Mouse (Mus musculus) MEL (cell line): Measurements from ENCODE around the gene Cysrt1. TPM values are rescaled to one million over a fixed set of nuclear protein-coding genes. Genes with fewer than 3 reads are reported as not detected.

Source experiments
- DNase-seq: peaks from one replicate; pipeline ENCODE4 v3.0.0; 2011; ENCODE audit warnings: low read depth, low spot score
- H3K27ac ChIP-seq: 2 replicates; pipeline ENCODE4 v1.5.1; 2012; ENCODE audit warnings: low read depth, mild to moderate bottlenecking, control low read depth, low read length, moderate library complexity; ENCODE audit not compliant: control insufficient read depth
- H3K27me3 ChIP-seq, 2 experiments: fragments of 150-350 bp in 1 of 2; sonication (generic) in 1 of 2; 2 replicates each; pipeline ENCODE4 v1.6.1; 2012; ENCODE audit warnings: low read length in 2 of 2, mild to moderate bottlenecking in 2 of 2, improper control_type of control experiment in 1 of 2, moderate library complexity in 1 of 2; ENCODE audit not compliant: insufficient read depth in 2 of 2, control insufficient read depth in 1 of 2
- H3K36me3 ChIP-seq, 2 experiments: 2 replicates each; pipeline ENCODE4 v1.6.1; 2012 to 2014; ENCODE audit warnings: low read length in 2 of 2, improper control_type of control experiment in 1 of 2, inconsistent platforms in 1 of 2, mild to moderate bottlenecking in 1 of 2; ENCODE audit not compliant: insufficient read depth in 2 of 2, control insufficient read depth in 1 of 2
- H3K4me1 ChIP-seq, 2 experiments: fragments of 150-350 bp in 1 of 2; sonication (generic) in 1 of 2; 2 replicates each; pipeline ENCODE4 v1.6.1; 2012; ENCODE audit warnings: low read length in 2 of 2, improper control_type of control experiment in 1 of 2, mild to moderate bottlenecking in 1 of 2; ENCODE audit not compliant: insufficient read depth in 2 of 2, control insufficient read depth in 1 of 2
- H3K4me3 ChIP-seq, 2 experiments: fragments of 150-350 bp in 1 of 2; sonication (generic) in 1 of 2; 2 replicates each; pipeline ENCODE4 v1.5.1; 2012; ENCODE audit warnings: low read depth in 2 of 2, low read length in 2 of 2, mild to moderate bottlenecking in 2 of 2, moderate library complexity in 2 of 2, control low read depth in 1 of 2, improper control_type of control experiment in 1 of 2; ENCODE audit not compliant: control insufficient read depth in 1 of 2, insufficient read depth in 1 of 2
- H3K79me2 ChIP-seq: 2 replicates; pipeline ENCODE4 v1.6.1; 2012; ENCODE audit warnings: mild to moderate bottlenecking, low read length, moderate library complexity; ENCODE audit not compliant: control insufficient read depth, poor library complexity, insufficient read depth
- H3K9ac ChIP-seq: 2 replicates; pipeline ENCODE4 v1.6.1; 2012; ENCODE audit warnings: low read depth, mild to moderate bottlenecking, control low read depth, low read length, moderate library complexity; ENCODE audit not compliant: control insufficient read depth, poor library complexity, severe bottlenecking
- H3K9me3 ChIP-seq: fragments of 150-350 bp; sonication (generic); replicated peaks from 2 replicates; pipeline ENCODE4 v1.6.1; 2012; ENCODE audit warnings: mild to moderate bottlenecking, low read length, improper control_type of control experiment, moderate library complexity; ENCODE audit not compliant: insufficient read depth
- BHLHE40 ChIP-seq: IDR thresholded peaks from 2 replicates; pipeline ENCODE4 v1.6.1; 2012; ENCODE audit warnings: low read depth, mild to moderate bottlenecking, inconsistent platforms, low read length, improper control_type of control experiment, borderline replicate concordance
- ELF1 ChIP-seq: IDR thresholded peaks from 2 replicates; pipeline ENCODE4 v1.6.1; 2014; ENCODE audit warnings: low read depth, mild to moderate bottlenecking, inconsistent platforms, low read length, improper control_type of control experiment, moderate library complexity
- EP300 ChIP-seq, 2 experiments: IDR thresholded peaks; 2 replicates each; pipeline ENCODE4 v1.6.1; 2011; ENCODE audit warnings: improper control_type of control experiment in 2 of 2, low read length in 2 of 2, low read depth in 1 of 2, mild to moderate bottlenecking in 1 of 2
- ETS1 ChIP-seq: IDR thresholded peaks from 2 replicates; pipeline ENCODE4 v1.6.1; 2012; ENCODE audit warnings: low read depth, mild to moderate bottlenecking, inconsistent platforms, low read length, improper control_type of control experiment, moderate library complexity
- GATA1 ChIP-seq: IDR thresholded peaks from 2 replicates; pipeline ENCODE4 v1.6.1; 2011; ENCODE audit warnings: low read depth, low read length, improper control_type of control experiment
- HCFC1 ChIP-seq: IDR thresholded peaks from 2 replicates; pipeline ENCODE4 v1.6.1; 2012; ENCODE audit warnings: low read depth, mild to moderate bottlenecking, inconsistent platforms, low read length, improper control_type of control experiment, moderate library complexity
- MAX ChIP-seq: IDR thresholded peaks from 2 replicates; pipeline ENCODE4 v1.6.1; 2011; ENCODE audit warnings: low read length, improper control_type of control experiment
- MAZ ChIP-seq: IDR thresholded peaks from 2 replicates; pipeline ENCODE4 v1.6.1; 2012; ENCODE audit warnings: low read depth, mild to moderate bottlenecking, inconsistent platforms, low read length, improper control_type of control experiment
- MXI1 ChIP-seq: IDR thresholded peaks from 2 replicates; pipeline ENCODE4 v1.6.1; 2011; ENCODE audit warnings: mild to moderate bottlenecking, low read depth, low read length, improper control_type of control experiment
- MYB ChIP-seq: IDR thresholded peaks from 2 replicates; pipeline ENCODE4 v1.6.1; 2011; ENCODE audit warnings: mild to moderate bottlenecking, low read depth, low read length, improper control_type of control experiment
- MYC ChIP-seq: IDR thresholded peaks from 2 replicates; pipeline ENCODE4 v1.6.1; 2011; ENCODE audit warnings: low read depth, mild to moderate bottlenecking, low read length, improper control_type of control experiment, moderate library complexity
- NELFE ChIP-seq: IDR thresholded peaks from 2 replicates; pipeline ENCODE4 v1.6.1; 2011; ENCODE audit warnings: low read depth, low read length, improper control_type of control experiment
- POLR2A ChIP-seq, 2 experiments: IDR thresholded peaks; 2 replicates each; pipeline ENCODE4 v1.6.1; 2011 to 2012; ENCODE audit warnings: low read length in 2 of 2, mild to moderate bottlenecking in 2 of 2, control low read depth in 1 of 2, improper control_type of control experiment in 1 of 2, low read depth in 1 of 2, moderate library complexity in 1 of 2; ENCODE audit not compliant: control insufficient read depth in 1 of 2, insufficient read depth in 1 of 2, poor library complexity in 1 of 2
- SIN3A ChIP-seq: IDR thresholded peaks from 2 replicates; pipeline ENCODE4 v1.6.1; 2012; ENCODE audit warnings: low read length, improper control_type of control experiment, inconsistent platforms
- TBP ChIP-seq: IDR thresholded peaks from 2 replicates; pipeline ENCODE4 v1.8.0; 2011; ENCODE audit warnings: low read depth, low read length, improper control_type of control experiment
- TCF12 ChIP-seq: IDR thresholded peaks from 2 replicates; pipeline ENCODE4 v1.6.1; 2014; ENCODE audit warnings: low read depth, mild to moderate bottlenecking, inconsistent platforms, low read length, improper control_type of control experiment, moderate library complexity
- USF2 ChIP-seq, 2 experiments: IDR thresholded peaks; 2 replicates each; pipeline ENCODE4 v1.6.1; 2011 to 2012; ENCODE audit warnings: improper control_type of control experiment in 2 of 2, low read length in 2 of 2, borderline replicate concordance in 1 of 2, inconsistent platforms in 1 of 2, low read depth in 1 of 2, mild to moderate bottlenecking in 1 of 2; ENCODE audit not compliant: insufficient read depth in 1 of 2
- ZC3H11A ChIP-seq: IDR thresholded peaks from 2 replicates; pipeline ENCODE4 v1.6.1; 2012; ENCODE audit warnings: low read depth, mild to moderate bottlenecking, inconsistent platforms, low read length, improper control_type of control experiment
- ZKSCAN1 ChIP-seq: IDR thresholded peaks from 2 replicates; pipeline ENCODE4 v1.6.1; 2012; ENCODE audit warnings: low read depth, mild to moderate bottlenecking, inconsistent platforms, low read length, improper control_type of control experiment, moderate library complexity
- ZNF384 ChIP-seq: IDR thresholded peaks from 2 replicates; pipeline ENCODE4 v1.6.1; 2012; ENCODE audit warnings: low read depth, mild to moderate bottlenecking, inconsistent platforms, low read length, improper control_type of control experiment
- polyA plus RNA-seq, 2 experiments: library from polyadenylated mRNA; stranded (reverse) in 1 of 2; unstranded in 1 of 2; fragments of >175 nt in 1 of 2; fragments of >200 nt in 1 of 2; gene quantifications; 2 replicates each; pipeline versions ENCODE4 v1.2.1 to v1.2.4; 2012; ENCODE audit warnings: low replicate concordance in 2 of 2, low read depth in 1 of 2; ENCODE audit not compliant: insufficient read length in 2 of 2, insufficient read depth in 1 of 2, missing spikeins in 1 of 2
- total RNA-seq: library from RNA; depleted of rRNA; stranded (reverse); fragments of 300-350 nt; gene quantifications from 2 replicates; pipeline ENCODE4 v1.2.3, GENCODE M21; 2012

Cysrt1 gene
- total and polyA plus RNA-seq, 3 experiments, result 0.15 to 0.19 TPM; not detected in 1

- H3K27me3 ChIP-seq, result no peaks in the 10 kb centered on the region
- DNase-seq, result peak; percentile 90
- peak overlapping the region; percentile 90 to 95 for H3K4me3 ChIP-seq
- peak overlapping the region; percentile 93 for H3K9ac ChIP-seq
- peak overlapping the region; percentile 70 for H3K27ac ChIP-seq
- peaks cover 0 to 43% of the 10 kb centered on the region in 2 experiments; a peak in 3 of 4 replicates for H3K36me3 ChIP-seq
- no peaks in the 10 kb centered on the region for H3K9me3 ChIP-seq
- H3K79me2 ChIP-seq, result peaks cover 59% of the 10 kb centered on the region
- TF ChIP-seq USF2 (IDR thresholded peaks at IDR 0.05; ENCODE audit: borderline replicate concordance in 1 of 2, insufficient read depth in 1 of 2, low read depth in 1 of 2, low read length in 2 of 2) (no peak), NELFE (peak; percentile 58), MAX (peak; percentile 76), TBP (0 out of 2 replicates have a peak, but pooled peaks have one; percentile 33), ETS1 (peak; percentile 68), MYC (peak; percentile 83), HCFC1 (peak; percentile 79), SIN3A (peak; percentile 86), TCF12 (peak; percentile 70), ZNF384 (no peak), BHLHE40 (no peak), MXI1 (peak; percentile 71), ELF1 (peak; percentile 83), MYB (no peak), EP300 (IDR thresholded peaks at IDR 0.05; ENCODE audit: low read depth in 1 of 2, low read length in 2 of 2) (peak; percentile 23 to 35; a peak in 2 of 4 replicates), GATA1 (no peak), MAZ (peak; percentile 73; the same call in 1 of the 2 replicates), ZC3H11A (no peak), POLR2A (IDR thresholded peaks at IDR 0.05; ENCODE audit: control insufficient read depth in 1 of 2, insufficient read depth in 1 of 2, low read depth in 1 of 2, low read length in 2 of 2, poor library complexity in 1 of 2) (peak in 1 of 2 experiments; percentile 73; a peak in 2 of 4 replicates), ZKSCAN1 (no peak)
- TF ChIP-seq, all 39 proteins: peak for 13
- H3K4me1 ChIP-seq, result peaks cover 10 to 53% of the 10 kb centered on the region in 2 experiments
These were observed 23.8 kb upstream of the Cysrt1 start for GRCm38 (mm10) chr2:25265897-25266656.
